Mouse (Mus musculus) cerebellum, adult 2 months (tissue): ENCODE results near the gene Fbxl18. TPM values are rescaled to one million over a fixed set of nuclear protein-coding genes. Genes with fewer than 3 reads are reported as not detected.

ENCODE experiments used
- DNase-seq, 2 experiments: peaks; one replicate each; pipeline ENCODE4 v3.0.0; 2021
- H3K27ac ChIP-seq: fragments of 200-500 bp; 2 replicates; pipeline ENCODE4 v1.5.1; 2012; ENCODE audit warnings: low read length, control low read depth, inconsistent platforms; ENCODE audit not compliant: insufficient read depth
- H3K27me3 ChIP-seq: fragments of 200-500 bp; 2 replicates; pipeline ENCODE4 v1.6.1; 2012; ENCODE audit warnings: inconsistent platforms, mild to moderate bottlenecking, low read length, moderate library complexity; ENCODE audit not compliant: control insufficient read depth, insufficient read depth
- H3K4me1 ChIP-seq: fragments of 200-500 bp; 2 replicates; pipeline ENCODE4 v1.6.1; 2011; ENCODE audit warnings: low read length; ENCODE audit not compliant: control insufficient read depth, insufficient read depth
- H3K4me3 ChIP-seq: fragments of 200-500 bp; replicated peaks from 2 replicates; pipeline ENCODE3; 2011; ENCODE audit warnings: mild to moderate bottlenecking, low read depth, low read length, control low read depth; ENCODE audit not compliant: insufficient read depth
- CTCF ChIP-seq: fragments of 200-500 bp; IDR thresholded peaks from 2 replicates; pipeline ENCODE4 v1.5.1; 2011; ENCODE audit warnings: low read depth, mild to moderate bottlenecking, control low read depth, low read length, moderate library complexity, borderline replicate concordance; ENCODE audit not compliant: insufficient read depth
- POLR2A ChIP-seq: fragments of 200-500 bp; IDR thresholded peaks from 2 replicates; pipeline ENCODE4 v1.6.1; 2011; ENCODE audit warnings: low read length, control low read depth, borderline replicate concordance; ENCODE audit not compliant: insufficient read depth
- WGBS: fragments of 180-500 bp; shearing (Covaris S2); methylation state at CpG from one replicate; pipeline ENCODE4 v1.1.7; 2018; 5-methylcytosine and 5-hydroxymethylcytosine counted together
- polyA plus RNA-seq: library from polyadenylated mRNA; depleted of rRNA; stranded (reverse); fragments of >200 nt; gene quantifications from 2 replicates; pipeline ENCODE4 v1.2.3, GENCODE M21; 2012

The Fbxl18 gene
- polyA plus RNA-seq, 1 experiment: 22.3 TPM

- 66% methylated on average over 12 of the region's 12 CpGs for WGBS
- no peak for DNase-seq
- H3K4me3 ChIP-seq: no peak overlapping the region
- H3K4me1 ChIP-seq: no peaks in the 10 kb centered on the region
- no peak overlapping the region for H3K27ac ChIP-seq
- H3K27me3 ChIP-seq: no peaks in the 10 kb centered on the region
- no peak for TF ChIP-seq CTCF
- TF ChIP-seq POLR2A: no peak
These were observed 23.5 kb downstream of the Fbxl18 start for GRCm38 (mm10) chr5:142871765-142872164.

DNA sequence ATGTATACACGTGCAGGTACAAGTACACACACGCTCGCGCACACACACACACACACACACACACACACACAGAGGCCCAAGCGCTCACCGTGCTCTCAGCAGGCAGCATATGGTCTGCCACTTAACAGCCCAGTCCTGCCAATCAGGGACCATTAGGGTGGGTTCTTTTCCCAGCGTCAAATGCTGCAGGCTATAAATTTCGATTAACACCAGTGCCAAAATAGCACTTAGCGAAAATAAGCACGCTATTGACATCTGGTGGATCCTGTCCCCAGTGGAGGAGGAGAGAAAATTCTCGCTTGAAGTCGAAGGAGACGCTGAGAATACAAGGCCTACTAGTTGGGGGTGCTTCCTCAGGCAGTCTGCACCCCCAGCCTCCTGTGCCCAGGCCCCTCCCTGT is 25.8 kb downstream of the Fbxl18 start:
- Histone ChIP-seq H3K27me3 (no peaks in the 10 kb centered on the region), H3K4me1 (no peaks in the 10 kb centered on the region), H3K4me3 (no peak overlapping the region), H3K27ac (no peak overlapping the region)
- 50% methylated on average over 13 of the region's 13 CpGs for WGBS
- no peak for TF ChIP-seq CTCF
- DNase-seq: no peak

DNA sequence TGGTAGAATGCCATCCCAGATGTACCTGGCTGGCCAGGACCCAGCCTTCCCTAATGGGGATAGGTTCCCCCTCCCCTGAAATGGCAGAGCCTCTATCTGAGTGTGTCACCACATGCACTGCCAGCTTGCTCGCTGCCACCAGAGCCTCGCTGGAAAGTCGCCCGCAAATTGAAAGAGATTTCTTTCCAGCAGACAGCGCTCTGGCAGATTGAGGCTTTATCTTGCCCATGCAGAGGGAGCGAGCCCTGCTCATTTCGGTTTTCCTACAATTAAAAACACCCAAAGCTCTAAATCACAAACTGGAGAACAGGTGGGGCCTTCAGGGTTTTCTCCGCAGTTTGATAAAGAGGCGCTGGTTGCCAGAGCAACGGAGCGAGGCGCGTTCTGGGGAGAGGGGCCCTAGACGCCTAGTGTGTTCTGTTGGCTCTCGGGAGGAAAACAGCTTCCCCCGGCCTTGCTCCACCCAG is 37.4 kb downstream of the Fbxl18 start:
- H3K27me3 ChIP-seq: no peaks in the 10 kb centered on the region
- H3K4me3 ChIP-seq: no peak overlapping the region
- H3K4me1 ChIP-seq: peaks cover 4% of the 10 kb centered on the region; the same call in 1 of the 2 replicates
- no peak overlapping the region for H3K27ac ChIP-seq
- WGBS: 17% methylated on average over 16 of the region's 16 CpGs
- TF ChIP-seq POLR2A: no peak
- TF ChIP-seq CTCF: no peak
- DNase-seq: peak; percentile 65 to 70

DNA sequence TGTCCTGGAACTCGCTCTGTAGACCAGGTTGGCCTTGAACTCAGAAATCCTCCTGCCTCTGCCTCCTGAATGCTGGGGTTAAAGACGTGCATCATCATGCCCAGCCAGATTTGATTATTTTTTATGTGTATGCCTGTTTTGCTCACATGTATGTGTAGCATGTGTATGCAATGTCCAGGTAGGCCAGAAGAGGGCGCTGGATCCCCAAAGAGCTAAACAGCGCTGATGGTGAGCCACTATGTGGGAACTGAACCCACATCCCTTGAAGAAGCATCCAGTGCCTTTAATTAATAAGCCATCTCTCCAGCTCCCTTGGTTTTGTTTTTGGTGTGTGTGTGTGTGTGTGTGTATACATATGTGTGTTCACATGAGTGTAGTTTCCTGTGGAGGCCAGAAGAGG is 38.8 kb downstream of the Fbxl18 start:
- DNase-seq: no peak
- Histone ChIP-seq H3K27ac (no peak overlapping the region), H3K4me1 (peaks cover 4% of the 10 kb centered on the region; the same call in 1 of the 2 replicates), H3K4me3 (no peak overlapping the region), H3K27me3 (no peaks in the 10 kb centered on the region)
- TF ChIP-seq POLR2A (no peak), CTCF (peak; percentile 3; the same call in 1 of the 2 replicates)
- 85% methylated on average over 4 of the region's 4 CpGs for WGBS

GRCm38 (mm10) chr5:142854877-142855276 is 40.3 kb downstream of the Fbxl18 start:
- no peaks in the 10 kb centered on the region; the same call in 1 of the 2 replicates for H3K27me3 ChIP-seq
- H3K27ac ChIP-seq: no peak overlapping the region
- H3K4me3 ChIP-seq: no peak overlapping the region
- peak in 1 of 2 experiments; percentile 38 for DNase-seq
- H3K4me1 ChIP-seq: peaks cover 4% of the 10 kb centered on the region; the same call in 1 of the 2 replicates
- 83% methylated on average over 10 of the region's 10 CpGs for WGBS
- TF ChIP-seq CTCF (peak; percentile 54; the same call in 1 of the 2 replicates), POLR2A (no peak)

- no peak overlapping the region for H3K27ac ChIP-seq
- no peak for DNase-seq
- TF ChIP-seq CTCF (no peak), POLR2A (no peak)
- no peak overlapping the region for H3K4me3 ChIP-seq
- 88% methylated on average over 6 of the region's 6 CpGs for WGBS
- no peaks in the 10 kb centered on the region; the same call in 1 of the 2 replicates for H3K27me3 ChIP-seq
- peaks cover 4% of the 10 kb centered on the region; the same call in 1 of the 2 replicates for H3K4me1 ChIP-seq
These were observed 41.6 kb downstream of the Fbxl18 start for GRCm38 (mm10) chr5:142853585-142853984.

GRCm38 (mm10) chr5:142851681-142852049 is 43.6 kb downstream of the Fbxl18 start:
- Histone ChIP-seq H3K4me1 (no peaks in the 10 kb centered on the region), H3K27me3 (no peaks in the 10 kb centered on the region; the same call in 1 of the 2 replicates), H3K4me3 (no peak overlapping the region), H3K27ac (no peak overlapping the region)
- DNase-seq: no peak
- TF ChIP-seq POLR2A (no peak), CTCF (no peak)
- WGBS: 66% methylated on average over 5 of the region's 5 CpGs

DNA sequence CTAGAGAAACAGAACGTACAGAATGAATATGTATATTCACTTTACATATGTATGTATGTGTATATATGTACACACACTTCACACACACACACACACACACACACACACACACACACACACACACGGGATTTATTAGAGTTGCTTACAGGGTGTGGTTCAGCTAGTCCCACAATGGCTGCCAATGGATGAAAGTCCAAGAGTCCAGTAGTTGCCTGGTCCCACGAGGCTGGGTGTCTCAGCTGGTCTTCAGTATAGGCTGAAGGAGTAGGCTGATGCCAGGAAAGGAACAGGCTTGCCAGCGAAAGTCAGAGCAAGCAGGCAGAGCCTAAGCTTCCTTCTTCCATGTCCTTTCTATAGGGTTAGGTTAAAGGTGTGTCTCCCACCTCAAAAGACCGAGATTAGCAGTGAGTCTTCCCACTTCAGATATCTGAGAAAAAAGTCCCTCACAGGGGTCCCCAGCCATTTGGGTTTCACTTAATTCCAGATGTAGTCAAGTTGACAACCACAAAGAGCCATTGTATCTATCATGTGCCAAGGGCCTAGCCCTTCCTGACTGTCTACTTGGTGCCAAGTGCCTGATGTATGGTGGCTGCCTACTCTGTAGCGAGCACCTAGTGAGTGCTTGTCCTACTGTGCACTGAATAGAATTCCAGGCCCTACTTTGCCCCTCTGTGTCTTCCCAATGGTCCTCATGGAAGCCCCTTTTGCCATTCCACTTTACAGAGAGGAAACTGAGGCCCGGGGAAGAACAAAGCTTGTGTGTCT is 44.1 kb downstream of the Fbxl18 start:
- WGBS: 84% methylated on average over 7 of the region's 7 CpGs
- Histone ChIP-seq H3K4me1 (no peaks in the 10 kb centered on the region), H3K27ac (no peak overlapping the region), H3K4me3 (no peak overlapping the region), H3K27me3 (no peaks in the 10 kb centered on the region; the same call in 1 of the 2 replicates)
- no peak for DNase-seq
- TF ChIP-seq CTCF (no peak), POLR2A (no peak)
